Mouse (Mus musculus): ENCODE data around the gene Gcdh.

Gcdh gene

DNA sequence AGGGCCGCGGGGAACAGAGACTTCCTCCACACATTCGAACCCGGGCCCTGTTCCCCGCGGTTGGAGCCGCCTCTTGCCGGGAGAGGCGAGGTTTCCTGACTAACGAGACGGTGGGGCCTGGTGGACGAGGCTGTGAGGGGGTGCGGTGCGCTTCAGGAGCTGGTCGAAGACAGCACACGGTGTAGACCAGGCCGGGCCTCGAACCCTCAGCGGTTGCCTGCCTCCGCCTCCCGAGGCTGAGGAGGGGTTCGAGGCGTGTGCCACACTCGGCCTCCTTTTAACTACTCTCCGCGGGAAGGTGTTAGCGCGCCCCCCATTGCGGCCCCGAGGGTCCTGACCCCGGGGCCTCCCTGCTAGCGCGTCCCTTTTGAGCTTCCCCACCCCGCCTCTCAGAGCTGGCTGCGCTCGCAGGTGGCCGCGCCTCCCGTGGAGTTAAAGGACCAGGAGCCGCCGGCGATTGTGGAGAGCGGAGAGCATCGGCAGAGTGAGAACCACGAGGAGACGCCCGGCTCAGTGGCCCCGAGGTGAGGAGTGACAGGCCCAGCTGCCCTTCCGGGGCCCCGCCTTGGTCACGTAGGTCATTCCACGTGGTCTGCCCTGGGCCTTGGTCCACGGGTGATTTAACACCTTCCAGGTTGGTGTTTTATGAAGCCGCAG is 21.3 kb downstream of the Gcdh start:
- peak; percentile 51 to 81 for DNase-seq (ENCODE audit: low spot score in 2 of 2)

GRCm38 (mm10) chr8:84871376-84872308 is 22.1 kb downstream of the Gcdh start, which contains the start of gene Syce2:
Gene Syce2, plus strand, starts transcription at chr8:84872111.
- peak; percentile 89 to 94 for DNase-seq (ENCODE audit: low spot score in 2 of 2)

GRCm38 (mm10) chr8:84856864-84857441 is 36.8 kb downstream of the Gcdh start, which contains the start of gene Farsa:
Gene Farsa, plus strand, starts transcription at chr8:84856989.
- DNase-seq (ENCODE audit: low spot score in 2 of 2), result peak; percentile 91 to 94

- no peak for DNase-seq (ENCODE audit: low spot score in 2 of 2)
Measured at GRCm38 (mm10) chr8:84856434-84856833, 37.3 kb downstream of the Gcdh start.

- DNase-seq (ENCODE audit: low spot score in 2 of 2), result peak in 1 of 2 experiments; percentile 20
Measured at GRCm38 (mm10) chr8:84847684-84848435, 45.9 kb downstream of the Gcdh start.

- DNase-seq (ENCODE audit: low spot score in 2 of 2), result peak; percentile 99 to 100
Measured at GRCm38 (mm10) chr8:84846722-84847572, 46.8 kb downstream of the Gcdh start, which contains the start of gene Calr. Gene Calr, minus strand, starts transcription at chr8:84846934.

DNA sequence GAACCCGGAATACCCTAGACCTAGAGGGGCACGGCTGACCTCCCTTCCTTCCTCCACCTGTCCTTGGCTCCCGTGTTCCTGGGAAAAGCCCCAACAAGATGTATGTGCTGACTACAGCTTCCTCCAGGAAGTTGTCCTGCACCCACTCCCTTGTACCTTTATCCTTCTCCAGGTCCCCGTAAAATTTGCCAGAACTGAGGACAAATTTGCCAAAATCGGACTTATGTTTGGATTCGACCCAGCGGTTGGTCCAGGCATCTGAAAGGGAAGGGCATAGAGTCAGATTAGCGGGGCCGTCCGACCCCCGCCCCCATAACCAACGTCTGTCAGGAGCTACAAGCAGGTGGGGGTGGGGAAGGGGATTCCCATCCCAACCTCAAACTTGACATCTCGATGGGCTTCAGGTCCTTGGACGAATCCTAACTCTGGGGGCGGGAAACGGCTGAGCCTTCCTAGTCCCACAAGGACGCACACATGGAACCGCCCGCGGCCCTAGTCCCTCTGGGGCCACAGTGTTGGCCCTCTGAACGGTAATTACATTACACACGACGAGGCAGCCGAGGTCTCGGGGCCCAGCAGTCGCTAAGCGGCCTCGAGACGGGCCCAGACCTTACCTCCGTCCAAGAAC is 47.5 kb downstream of the Gcdh start:
- no peak for DNase-seq (ENCODE audit: low spot score in 2 of 2)

- peak in 1 of 2 experiments; percentile 50 for DNase-seq (ENCODE audit: low spot score in 2 of 2)
Measured at GRCm38 (mm10) chr8:84845355-84846093, 48.2 kb downstream of the Gcdh start.

DNA sequence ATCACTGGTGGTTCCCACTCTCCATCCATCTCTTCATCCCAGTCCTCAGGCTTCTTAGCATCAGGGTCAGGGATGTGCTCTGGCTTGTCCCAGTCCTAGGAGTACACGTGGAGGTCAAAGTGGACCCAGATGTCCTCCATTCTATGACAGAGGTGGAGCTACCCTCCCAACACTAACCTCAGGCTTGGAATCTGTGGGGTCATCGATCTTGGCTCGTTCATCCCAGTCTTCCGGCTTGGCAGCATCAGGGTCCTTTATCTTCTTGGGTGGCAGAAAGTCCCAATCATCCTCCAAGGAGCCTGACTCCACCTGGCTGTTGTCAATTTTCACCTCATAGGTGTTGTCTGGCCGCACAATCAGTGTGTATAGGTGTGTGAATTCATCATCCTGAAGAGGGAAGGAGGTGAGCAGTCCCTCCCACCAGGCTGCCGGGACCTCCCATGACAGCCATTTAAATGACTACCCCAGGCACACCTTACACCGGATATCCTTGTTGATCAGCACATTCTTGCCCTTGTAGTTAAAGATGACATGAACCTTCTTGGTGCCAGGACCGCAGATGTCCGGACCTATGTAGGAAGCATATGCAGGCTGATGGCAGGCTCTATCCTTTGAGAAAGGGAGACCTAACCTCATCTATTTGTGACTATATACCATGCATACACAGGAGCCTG is 49.2 kb downstream of the Gcdh start:
- no peak for DNase-seq (ENCODE audit: low spot score in 2 of 2)

- no peak for DNase-seq (ENCODE audit: low spot score in 2 of 2)
Measured at GRCm38 (mm10) chr8:84841514-84841913, 52.2 kb downstream of the Gcdh start.

- DNase-seq (ENCODE audit: low spot score in 2 of 2), result peak; percentile 91 to 95
Measured at GRCm38 (mm10) chr8:84840248-84840999, 53.3 kb downstream of the Gcdh start, which contains the start of gene Rad23a. Gene Rad23a, minus strand, starts transcription at chr8:84840665.

GRCm38 (mm10) chr8:84839875-84840247 is 53.9 kb downstream of the Gcdh start:
- DNase-seq (ENCODE audit: low spot score in 2 of 2), result no peak

GRCm38 (mm10) chr8:84839411-84839810 is 54.3 kb downstream of the Gcdh start:
- no peak for DNase-seq (ENCODE audit: low spot score in 2 of 2)

GRCm38 (mm10) chr8:84838513-84838912 is 55.2 kb downstream of the Gcdh start:
- peak; percentile 86 to 88 for DNase-seq (ENCODE audit: low spot score in 2 of 2)

DNA sequence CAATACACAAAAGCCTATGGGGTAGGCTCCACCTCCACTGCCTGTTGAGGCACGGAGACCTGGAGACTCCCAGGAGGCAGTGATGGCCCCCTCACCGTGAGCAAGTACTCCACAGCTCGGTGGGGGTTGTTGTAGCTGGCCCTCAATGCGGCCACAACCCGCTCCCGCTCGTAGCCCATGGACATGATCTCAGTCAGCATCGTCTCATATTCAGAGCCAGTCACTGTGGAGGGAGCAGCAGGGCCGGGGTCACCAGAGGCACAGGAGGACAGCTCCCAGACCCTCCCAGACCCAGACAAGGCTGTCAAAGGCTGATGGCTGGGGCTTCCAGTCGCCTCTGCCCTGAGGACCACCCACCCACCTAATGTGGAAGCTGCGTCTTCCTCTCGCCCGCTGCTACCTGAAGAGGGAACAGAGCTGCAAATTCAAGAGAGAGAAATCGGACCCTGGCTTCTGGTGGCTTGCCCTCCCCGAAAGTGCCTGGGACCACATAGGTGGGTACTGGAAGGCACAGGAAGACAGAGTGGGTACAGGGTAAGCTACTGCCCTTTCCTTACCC is 55.7 kb downstream of the Gcdh start:
- DNase-seq (ENCODE audit: low spot score in 2 of 2), result peak in 1 of 2 experiments; percentile 74

DNA sequence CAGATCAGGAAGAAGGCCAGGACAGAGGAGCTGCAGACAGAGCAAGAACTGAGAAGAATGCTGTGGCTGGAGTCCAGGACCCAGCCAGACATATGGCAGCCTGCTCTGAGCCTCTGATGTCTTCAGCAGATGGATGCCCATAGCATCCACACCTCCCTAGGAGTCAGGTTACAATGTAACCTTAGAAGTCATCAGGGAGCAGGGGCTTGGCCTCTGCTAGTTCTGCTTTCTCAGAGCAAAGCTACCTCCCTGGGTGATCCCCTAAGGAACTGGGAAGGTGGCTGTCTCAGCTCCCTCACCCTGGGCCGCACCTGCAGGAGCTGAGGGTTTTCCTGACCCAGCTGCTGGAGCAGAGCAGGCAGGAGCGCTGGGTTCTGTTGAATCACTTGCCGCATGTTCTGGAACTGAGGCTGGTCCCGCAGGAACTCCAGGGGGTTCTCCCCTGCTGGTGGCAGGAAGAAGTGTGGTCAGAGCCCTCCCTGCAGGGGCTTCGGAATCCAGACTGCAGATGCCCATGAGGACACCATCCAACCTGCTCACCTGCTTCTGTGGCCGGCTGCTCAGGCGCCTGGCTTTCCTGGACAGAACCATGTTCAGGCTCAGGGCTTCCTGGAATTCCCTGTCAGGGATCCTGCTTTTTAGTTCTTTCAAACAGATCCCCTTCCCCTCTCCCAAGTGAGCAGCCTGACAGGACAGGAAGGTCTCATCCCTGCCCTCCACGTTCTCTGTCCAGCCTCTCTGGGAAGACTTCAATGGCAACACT is 56.4 kb downstream of the Gcdh start:
- DNase-seq (ENCODE audit: low spot score in 2 of 2), result peak in 1 of 2 experiments; percentile 36

Data from spleen, postnatal 4 days (tissue).